Mouse (Mus musculus) C2C12 (cell line): ENCODE data around the gene Pmis2.

ENCODE experiments used
- CEBPB ChIP-seq: IDR thresholded peaks from one replicate; pipeline ENCODE4 v1.6.1; 2011; ENCODE audit warnings: low read depth, mild to moderate bottlenecking, control low read depth, moderate library complexity
- CTCF ChIP-seq: IDR thresholded peaks from one replicate; pipeline ENCODE4 v1.5.1; 2011; ENCODE audit not compliant: control insufficient read depth, insufficient read depth, insufficient read length
- FOSL1 ChIP-seq: IDR thresholded peaks from one replicate; pipeline ENCODE4 v1.8.0; 2011; ENCODE audit warnings: mild to moderate bottlenecking, low read length; ENCODE audit not compliant: poor library complexity, insufficient read depth, severe bottlenecking
- USF1 ChIP-seq: IDR thresholded peaks from one replicate; pipeline ENCODE4 v1.6.1; 2011; ENCODE audit warnings: low read depth, mild to moderate bottlenecking, control low read depth, moderate library complexity

DNA sequence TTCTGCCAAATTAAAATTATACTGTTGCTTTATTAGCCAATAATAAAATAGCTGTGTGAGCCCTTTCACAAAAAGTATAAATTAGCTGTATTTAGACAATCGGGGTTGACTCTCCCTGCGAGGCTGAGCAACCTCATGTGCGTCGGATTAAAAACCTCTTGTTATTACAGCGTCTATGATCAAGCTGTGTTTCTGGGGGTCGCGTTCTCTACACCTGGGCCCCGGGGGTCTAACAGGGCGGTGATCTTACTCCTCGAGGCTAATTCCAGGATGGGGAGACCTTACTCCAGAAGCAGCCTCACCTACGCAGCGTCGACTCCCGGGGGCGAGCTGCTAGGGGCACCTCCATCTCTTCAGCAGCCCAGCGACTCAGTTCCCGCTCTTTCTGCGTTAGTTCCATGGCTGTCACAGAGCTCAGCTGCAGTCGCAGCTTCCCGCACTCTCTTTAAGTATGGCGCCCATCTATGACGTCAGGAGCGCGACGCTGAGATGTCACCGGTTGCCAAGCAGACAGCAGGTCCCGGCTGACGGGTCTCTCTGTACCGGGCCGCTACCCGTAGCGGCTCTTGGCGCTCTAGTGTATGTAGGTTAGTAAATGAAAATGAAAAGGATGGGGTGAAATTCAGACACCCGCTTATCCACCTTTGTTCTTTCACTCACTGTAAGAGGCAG lies 6.7 kb downstream of the Pmis2 start, which contains the start of gene Haus5:
- no peak for TF ChIP-seq USF1
- no peak for TF ChIP-seq CEBPB
- TF ChIP-seq CTCF = no peak
- no peak for TF ChIP-seq FOSL1
